ENCODE assay signal across 20 mouse cellular contexts in genomic region chr13:52459982-52460381, GRCm38 (mm10).
DNase-seq lines count a peak whose midpoint lies in the region; ATAC-seq and TF ChIP-seq lines count a peak whose summit lies in the region.
"Had no signal": no experiment of that assay in that cellular context is flagged by ENCODE, and none has a peak within 500 bp of the region (broad histone marks: within the 10 kb centered on the region; RNA-seq: fewer than 3 reads in every experiment).

No protein-coding gene starts in this region.

- H3K4me3 ChIP-seq in left cerebral cortex, adult 2 months: no peak overlapping the region
- H3K4me3 ChIP-seq: embryonic facial prominence, embryonic 10.5 days; gastrocnemius, adult 2 months; intestine, embryonic 15.5 days had no signal

- TF ChIP-seq CTCF in left cerebral cortex, adult 2 months (IDR thresholded peaks at IDR 0.05): no peak

- intact Hi-C loops in left cerebral cortex, postnatal 4 days (cut with DNase I): no loop called here
- intact Hi-C loops in left cerebral cortex, adult 2 months (cut with DNase I): no loop called here
- intact Hi-C loops in gastrocnemius, postnatal 14 days (cut with DNase I; ENCODE audit: low total_unique reads): no loop called here

- 0 out of 2 replicates have a peak, but pooled peaks have one; percentile 28 for ATAC-seq in cerebellum, adult (ENCODE audit: insufficient number of reproducible peaks, low FRiP score, low TSS enrichment)
- ATAC-seq: activated CD4-positive, CD25-positive, alpha-beta regulatory T cell, adult 4 months; CD4-positive, CD25-positive, alpha-beta regulatory T cell, adult 4 months; forebrain, embryonic 14.5 days; intestine, embryonic 15.5 days had no signal

- no peak for DNase-seq in cerebellum, postnatal 4 days (ENCODE audit: low spot score in 2 of 2)
- DNase-seq in left cerebral cortex, postnatal 4 days: peak; percentile 28
- DNase-seq in left cerebral cortex, adult 2 months (ENCODE audit: extremely low spot score in 1 of 2, low spot score in 2 of 2): no peak
- peak; percentile 28 to 30 for DNase-seq in cerebellum, postnatal 36 days
- DNase-seq in gastrocnemius, postnatal 14 days: no peak
- DNase-seq in adrenal gland, adult 8-10 months: no peak
- DNase-seq: adrenal gland, postnatal 25 days; B cell, adult 2 months; gastrocnemius, adult 2 months; gastrocnemius, postnatal 36 days; heart, postnatal 10 days; heart, postnatal 4 days; kidney, adult 18-20 months had no signal

- no peak overlapping the region for H3K27ac ChIP-seq in left cerebral cortex, adult 2 months
- H3K27ac ChIP-seq: embryonic facial prominence, embryonic 10.5 days; gastrocnemius, adult 2 months; hindbrain, embryonic 14.5 days; intestine, embryonic 15.5 days had no signal

Comparison
In these comparisons a context has a peak if more than half of its experiments do, and no peak if none do; other contexts are left out.
1. DNase-seq: peak in left cerebral cortex, postnatal 4 days (single experiment) and cerebellum, postnatal 36 days (2 of 2); none in cerebellum, postnatal 4 days (0 of 2), left cerebral cortex, adult 2 months (0 of 2), gastrocnemius, postnatal 14 days (single experiment) and adrenal gland, adult 8-10 months (single experiment).